Mouse (Mus musculus) c-Kit-negative CD71-positive TER-119-positive erythroid progenitor cells, embryonic 14.5 days (primary cell): ENCODE measurements around the gene Adarb2.

Experiments used
- DNase-seq: peaks from one replicate; pipeline ENCODE4 v3.0.0-alpha.2; 2013; ENCODE audit warnings: low read depth, low spot score

The Adarb2 gene

DNA sequence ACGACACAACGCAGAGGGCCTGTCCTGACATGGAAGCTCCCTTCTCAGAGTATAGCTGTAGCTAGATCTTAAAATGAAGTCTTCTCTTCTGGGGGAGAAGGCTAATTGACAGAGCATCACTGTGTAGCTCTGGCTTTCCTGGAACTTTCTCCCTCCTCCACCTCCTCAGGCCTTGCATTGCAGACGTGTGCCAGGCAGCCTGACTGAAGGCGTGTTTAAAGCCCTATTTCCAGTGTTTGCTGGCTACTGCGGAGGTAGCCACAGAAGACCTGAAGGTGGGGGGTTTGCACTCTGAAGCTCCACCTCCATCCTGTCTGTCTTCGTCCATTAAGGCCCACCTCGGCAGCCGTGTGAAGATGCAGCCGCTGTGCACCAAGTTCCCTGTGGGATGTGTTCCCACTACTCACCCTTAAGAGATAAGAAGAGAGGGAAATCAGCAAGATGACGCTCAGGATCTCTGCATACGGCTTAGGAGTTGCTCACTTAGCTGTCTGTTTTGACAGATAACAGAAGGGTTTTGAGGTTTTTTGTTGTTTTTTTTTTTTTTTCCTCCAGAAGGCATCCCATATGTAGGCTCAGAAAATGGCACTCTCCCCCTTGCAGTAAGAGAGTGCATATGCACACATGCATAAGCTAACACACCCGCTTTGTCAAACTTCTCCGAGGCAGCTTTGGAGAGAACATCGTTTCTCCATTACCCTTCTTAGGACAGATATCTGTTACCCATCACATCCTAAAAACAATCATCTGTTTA is 581.8 kb downstream of the Adarb2 start:
- no peak for DNase-seq

DNA sequence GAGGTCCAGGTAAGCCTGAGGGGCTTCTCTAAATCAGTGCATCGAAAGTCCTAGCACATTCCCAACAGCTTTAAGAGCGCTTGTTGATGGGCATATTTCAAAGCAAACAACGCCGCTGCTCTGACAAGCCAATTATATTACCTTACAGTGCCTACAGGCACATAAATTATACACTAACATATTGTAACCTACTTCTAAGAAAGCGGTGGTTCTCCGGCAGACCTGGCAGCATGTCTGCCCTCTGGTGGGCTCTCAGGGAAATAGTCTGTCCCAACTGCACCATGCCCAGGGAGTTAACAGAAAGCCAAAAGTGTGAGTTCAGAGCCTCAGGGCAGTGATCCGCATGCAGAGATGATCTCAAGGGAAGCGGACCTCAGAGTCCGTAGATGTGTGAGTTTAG is 582.5 kb downstream of the Adarb2 start:
- no peak for DNase-seq

DNA sequence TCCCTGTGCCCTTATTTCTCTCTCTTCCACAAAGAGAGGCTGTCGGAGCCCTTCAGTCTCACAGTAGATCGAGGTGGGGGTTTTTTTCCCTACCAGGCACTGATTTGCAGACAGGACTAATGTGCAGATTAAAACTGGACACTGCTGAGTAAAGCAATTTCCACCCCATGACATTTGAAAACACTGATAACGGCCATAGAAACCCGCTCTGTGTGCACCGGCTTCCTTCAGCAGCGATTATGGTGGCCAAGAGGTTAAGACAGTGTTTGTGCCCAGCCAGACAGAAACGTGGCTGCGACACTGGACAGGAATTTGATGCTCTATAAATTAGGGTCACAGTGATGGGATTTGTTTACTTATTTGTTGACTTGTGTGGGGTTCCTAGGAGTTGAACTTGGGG is 590.6 kb downstream of the Adarb2 start:
- DNase-seq: no peak

DNA sequence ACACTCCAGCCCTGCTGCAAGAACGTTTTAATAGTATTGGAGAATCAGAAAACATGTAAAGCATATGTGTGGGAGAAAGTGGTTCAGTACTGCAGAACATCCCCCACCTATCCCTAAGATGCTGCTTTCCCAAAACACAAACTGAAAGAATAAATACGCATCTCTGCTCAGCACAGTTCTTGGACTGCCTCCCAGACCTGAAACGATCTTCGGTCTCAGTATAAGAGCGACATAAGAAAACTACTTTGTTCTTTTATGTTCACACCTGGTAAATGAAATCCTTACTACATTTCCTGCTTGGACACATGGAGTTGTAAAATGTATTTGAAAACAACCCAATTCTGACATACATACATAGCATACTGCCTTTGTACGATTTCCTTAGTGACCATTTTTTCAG is 597.9 kb downstream of the Adarb2 start:
- DNase-seq: no peak

DNA sequence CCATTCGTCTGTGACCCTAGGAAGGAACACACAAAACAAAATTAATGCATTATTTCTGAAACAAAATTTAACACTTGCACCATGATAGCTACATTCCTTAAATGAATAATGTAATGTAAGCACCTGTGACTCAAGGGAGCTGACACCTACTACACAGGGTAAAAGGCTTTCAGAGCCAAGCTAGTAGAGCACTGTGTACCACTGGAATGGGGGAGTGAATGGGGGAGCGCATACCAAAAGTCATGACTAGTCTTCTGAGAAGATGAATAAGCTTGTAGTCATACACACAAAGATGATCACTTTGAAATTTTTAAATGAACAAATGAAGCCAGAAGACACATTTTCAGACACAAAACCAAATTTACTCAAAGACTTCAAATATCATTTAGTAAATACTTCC is 603.3 kb downstream of the Adarb2 start:
- no peak for DNase-seq
